ENCODE assay signal across 9 mouse cellular contexts in genomic region chr11:116197584-116197906, GRCm38 (mm10). TPM values are rescaled to one million over a fixed set of nuclear protein-coding genes. Genes with fewer than 3 reads are reported as not detected.
DNase-seq lines count a peak whose midpoint lies in the region; ATAC-seq lines count a peak whose summit lies in the region.
"Had no signal": no experiment of that assay in that cellular context is flagged by ENCODE, and none has a peak within 500 bp of the region (broad histone marks: within the 10 kb centered on the region; RNA-seq: fewer than 3 reads in every experiment).

No protein-coding gene starts in this region.

- H3K27ac ChIP-seq in heart, embryonic 11.5 days (ENCODE audit: low read depth, low read length): no peak overlapping the region
- H3K27ac ChIP-seq in neural tube, embryonic 12.5 days: no peak overlapping the region
- H3K27ac ChIP-seq in liver, embryonic 13.5 days: no peak overlapping the region

- no peak for ATAC-seq in heart, embryonic 11.5 days (replicated peaks; ENCODE audit: insufficient number of reproducible peaks, low FRiP score, low TSS enrichment)
- ATAC-seq in neural tube, embryonic 12.5 days (ENCODE audit: low FRiP score, low read depth): no peak
- no peak for ATAC-seq in liver, embryonic 13.5 days (ENCODE audit: low read depth)

- peaks cover 5% of the 10 kb centered on the region; the same call in 1 of the 2 replicates for H3K36me3 ChIP-seq in heart, embryonic 11.5 days (ENCODE audit: control insufficient read depth, insufficient read depth, low read length)
- peaks cover 5% of the 10 kb centered on the region; the same call in 1 of the 2 replicates for H3K36me3 ChIP-seq in neural tube, embryonic 12.5 days
- peaks cover 3% of the 10 kb centered on the region; the same call in 1 of the 2 replicates for H3K36me3 ChIP-seq in liver, embryonic 13.5 days

- H3K4me3 ChIP-seq in heart, embryonic 11.5 days (ENCODE audit: low read depth, low read length): 0 out of 2 replicates have a peak overlapping the region, but pooled peaks have one; percentile 75
- no peak overlapping the region for H3K4me3 ChIP-seq in neural tube, embryonic 12.5 days
- peak overlapping the region; percentile 80 for H3K4me3 ChIP-seq in liver, embryonic 13.5 days (replicated peaks)

- H3K9me3 ChIP-seq in heart, embryonic 11.5 days (replicated peaks; ENCODE audit: control insufficient read depth, low read length): no peaks in the 10 kb centered on the region
- no peaks in the 10 kb centered on the region for H3K9me3 ChIP-seq in neural tube, embryonic 12.5 days
- no peaks in the 10 kb centered on the region for H3K9me3 ChIP-seq in liver, embryonic 13.5 days (replicated peaks)

- H3K27me3 ChIP-seq in heart, embryonic 11.5 days (ENCODE audit: control insufficient read depth, insufficient read depth, low read length): no peaks in the 10 kb centered on the region
- no peaks in the 10 kb centered on the region for H3K27me3 ChIP-seq in neural tube, embryonic 12.5 days (replicated peaks)
- no peaks in the 10 kb centered on the region for H3K27me3 ChIP-seq in liver, embryonic 13.5 days

- DNase-seq in heart, adult 8-10 months (ENCODE audit: low spot score): no peak
- DNase-seq in neural tube, embryonic 10.5 days (ENCODE audit: extremely low spot score, low spot score): no peak
- DNase-seq in liver, embryonic 13.5 days: no peak
- no peak for DNase-seq in ovary, adult 18-20 months (ENCODE audit: low spot score)
- DNase-seq in left cerebral cortex, adult 9 months (ENCODE audit: low spot score in 2 of 2): no peak
- DNase-seq in gastrocnemius, postnatal 25 days: no peak
- DNase-seq: adrenal gland, postnatal 10 days had no signal

- no peak overlapping the region for H3K9ac ChIP-seq in heart, embryonic 11.5 days (ENCODE audit: low read depth, low read length)
- no peak overlapping the region for H3K9ac ChIP-seq in neural tube, embryonic 12.5 days
- H3K9ac ChIP-seq in liver, embryonic 13.5 days: peak overlapping the region; percentile 87

- H3K4me1 ChIP-seq in heart, embryonic 11.5 days (ENCODE audit: control insufficient read depth, insufficient read depth, low read length): peaks cover 8% of the 10 kb centered on the region
- peaks cover 10% of the 10 kb centered on the region for H3K4me1 ChIP-seq in neural tube, embryonic 12.5 days
- H3K4me1 ChIP-seq in liver, embryonic 13.5 days (replicated peaks): peaks cover 68% of the 10 kb centered on the region

- 89% methylated on average over 6 of the region's 6 CpGs for WGBS in heart, embryonic 11.5 days (ENCODE audit: insufficient replicate concordance)
- 92% methylated on average over 6 of the region's 6 CpGs for WGBS in neural tube, embryonic 12.5 days
- WGBS in liver, embryonic 13.5 days (ENCODE audit: insufficient replicate concordance): 73% methylated on average over 6 of the region's 6 CpGs

- H3K4me2 ChIP-seq in heart, embryonic 11.5 days: peak overlapping the region; percentile 87
- H3K4me2 ChIP-seq in neural tube, embryonic 12.5 days (replicated peaks): peak overlapping the region; percentile 74
- peak overlapping the region; percentile 95 for H3K4me2 ChIP-seq in liver, embryonic 13.5 days

RNA-seq across cellular contexts. Expression of gene Ten1, which starts 1.1 kb away (rescaled TPM):
- polyA plus RNA-seq in heart, embryonic 11.5 days (2014; fragmentation: Nextera tagmentation; extraction: Ambion mirVana): 74.0 and 76.4 TPM in 2 replicates
- 10 to 100 TPM; 10.1 to 15.1 (median 10.8) TPM for total RNA-seq in heart, adult 8-10 months (2022)
- polyA plus RNA-seq in neural tube, embryonic 12.5 days (2016; fragmentation: Nextera tagmentation; extraction: Ambion mirVana): 67.6 and 68.9 TPM in 2 replicates
- polyA plus RNA-seq in liver, embryonic 13.5 days (2015; fragmentation: Nextera tagmentation; extraction: Ambion mirVana): 35.2 and 38.4 TPM in 2 replicates
- total RNA-seq in gastrocnemius, postnatal 25 days (2021): 10 to 100 TPM; 19.9 to 22.5 TPM

RNA-seq across cellular contexts. Expression of gene Acox1, which starts 1.3 kb away (rescaled TPM):
- polyA plus RNA-seq in heart, embryonic 11.5 days (2014; fragmentation: Nextera tagmentation; extraction: Ambion mirVana): 29.3 and 32.3 TPM in 2 replicates
- total RNA-seq in heart, adult 8-10 months (2022): 100 to 1,000 TPM; 199 to 220 (median 213) TPM
- polyA plus RNA-seq in neural tube, embryonic 12.5 days (2016; fragmentation: Nextera tagmentation; extraction: Ambion mirVana): 42.2 and 44.0 TPM in 2 replicates
- polyA plus RNA-seq in liver, embryonic 13.5 days (2015; fragmentation: Nextera tagmentation; extraction: Ambion mirVana): 14.5 and 18.1 TPM in 2 replicates
- total RNA-seq in gastrocnemius, postnatal 25 days (2021): 10 to 100 TPM; 56.1 to 73.6 TPM

RNA-seq across cellular contexts. Expression of gene Fbf1, which starts 29.6 kb away (rescaled TPM):
- polyA plus RNA-seq in heart, embryonic 11.5 days (2014; fragmentation: Nextera tagmentation; extraction: Ambion mirVana): 20.3 and 20.6 TPM in 2 replicates
- 10 to 100 TPM; 14.5 to 16.4 (median 15.2) TPM for total RNA-seq in heart, adult 8-10 months (2022)
- polyA plus RNA-seq in neural tube, embryonic 12.5 days (2016; fragmentation: Nextera tagmentation; extraction: Ambion mirVana): 63.2 and 67.0 TPM in 2 replicates
- 7.0 and 9.0 TPM in 2 replicates for polyA plus RNA-seq in liver, embryonic 13.5 days (2015; fragmentation: Nextera tagmentation; extraction: Ambion mirVana)
- total RNA-seq in gastrocnemius, postnatal 25 days (2021): 10 to 100 TPM in 1 of 2 experiments, 1 to 10 TPM in 1; 8.8 to 11.4 TPM

RNA-seq across cellular contexts. Expression of gene Evpl, which starts 40.3 kb away (rescaled TPM):
- 0.26 and 0.31 TPM in 2 replicates for polyA plus RNA-seq in heart, embryonic 11.5 days (2014; fragmentation: Nextera tagmentation; extraction: Ambion mirVana)
- total RNA-seq in heart, adult 8-10 months (2022): under 1 TPM; 0.49 to 0.94 (median 0.56) TPM
- 0.76 and 0.95 TPM in 2 replicates for polyA plus RNA-seq in neural tube, embryonic 12.5 days (2016; fragmentation: Nextera tagmentation; extraction: Ambion mirVana)
- polyA plus RNA-seq in liver, embryonic 13.5 days (2015; fragmentation: Nextera tagmentation; extraction: Ambion mirVana): 0.10 TPM in 2 replicates
- under 1 TPM; 0.05 to 0.13 TPM for total RNA-seq in gastrocnemius, postnatal 25 days (2021)

RNA-seq across cellular contexts. Expression of gene Mrpl38, which starts 58.9 kb away (rescaled TPM):
- polyA plus RNA-seq in heart, embryonic 11.5 days (2014; fragmentation: Nextera tagmentation; extraction: Ambion mirVana): 109 and 116 TPM in 2 replicates
- 10 to 100 TPM; 60.0 to 66.2 (median 63.9) TPM for total RNA-seq in heart, adult 8-10 months (2022)
- 83.7 and 85.5 TPM in 2 replicates for polyA plus RNA-seq in neural tube, embryonic 12.5 days (2016; fragmentation: Nextera tagmentation; extraction: Ambion mirVana)
- polyA plus RNA-seq in liver, embryonic 13.5 days (2015; fragmentation: Nextera tagmentation; extraction: Ambion mirVana): 66.6 and 70.9 TPM in 2 replicates
- 10 to 100 TPM; 48.7 to 50.8 TPM for total RNA-seq in gastrocnemius, postnatal 25 days (2021)
